Mouse (Mus musculus) C2C12 (cell line): ENCODE data around the gene Slc35a5. TPM values are rescaled to one million over a fixed set of nuclear protein-coding genes. Genes with fewer than 3 reads are reported as not detected.

Source experiments
- H3K27me3 ChIP-seq: one replicate; pipeline ENCODE4 v1.6.1; 2011; ENCODE audit not compliant: control insufficient read depth, insufficient read depth, insufficient read length
- H3K36me3 ChIP-seq: one replicate; pipeline ENCODE4 v1.6.1; 2011; ENCODE audit not compliant: control insufficient read depth, insufficient read depth
- H3K4me3 ChIP-seq: one replicate; pipeline ENCODE4 v1.5.1; 2011; ENCODE audit warnings: mild to moderate bottlenecking, control low read depth; ENCODE audit not compliant: poor library complexity, insufficient read depth, severe bottlenecking
- H3K79me2 ChIP-seq: one replicate; pipeline ENCODE4 v1.6.1; 2011; ENCODE audit not compliant: control insufficient read depth, insufficient read depth
- H3K79me3 ChIP-seq: one replicate; pipeline ENCODE4 v1.6.1; 2011; ENCODE audit warnings: low read depth, control low read depth
- H3ac ChIP-seq: one replicate; pipeline ENCODE3; 2011; ENCODE audit warnings: low read depth; ENCODE audit not compliant: control insufficient read depth, insufficient read length
- CEBPB ChIP-seq: IDR thresholded peaks from one replicate; pipeline ENCODE4 v1.6.1; 2011; ENCODE audit warnings: low read depth, mild to moderate bottlenecking, control low read depth, moderate library complexity
- CTCF ChIP-seq: IDR thresholded peaks from one replicate; pipeline ENCODE4 v1.5.1; 2011; ENCODE audit not compliant: control insufficient read depth, insufficient read depth, insufficient read length
- FOSL1 ChIP-seq: IDR thresholded peaks from one replicate; pipeline ENCODE4 v1.8.0; 2011; ENCODE audit warnings: mild to moderate bottlenecking, low read length; ENCODE audit not compliant: poor library complexity, insufficient read depth, severe bottlenecking
- MAX ChIP-seq: IDR thresholded peaks from one replicate; pipeline ENCODE4 v1.6.1; 2011; ENCODE audit warnings: mild to moderate bottlenecking, control low read depth
- MYOD1 ChIP-seq: IDR thresholded peaks from one replicate; pipeline ENCODE4 v1.6.1; 2011; ENCODE audit warnings: low read depth; ENCODE audit not compliant: control insufficient read depth, insufficient read length
- MYOG ChIP-seq: IDR thresholded peaks from one replicate; pipeline ENCODE4 v1.6.1; 2011; ENCODE audit not compliant: control insufficient read depth, insufficient read length; ENCODE audit errors: extremely low read depth
- USF1 ChIP-seq: IDR thresholded peaks from one replicate; pipeline ENCODE4 v1.6.1; 2011; ENCODE audit warnings: low read depth, mild to moderate bottlenecking, control low read depth, moderate library complexity
- polyA plus RNA-seq: library from polyadenylated mRNA; unstranded; fragments of >200 nt; fragmentation: generic; extraction: Trizol; gene quantifications from one replicate; pipeline ENCODE4 v1.2.1, GENCODE M21; 2012; ENCODE audit warnings: missing spikeins

The Slc35a5 gene
- polyA plus RNA-seq, 1 experiment, result 3.1 TPM

DNA sequence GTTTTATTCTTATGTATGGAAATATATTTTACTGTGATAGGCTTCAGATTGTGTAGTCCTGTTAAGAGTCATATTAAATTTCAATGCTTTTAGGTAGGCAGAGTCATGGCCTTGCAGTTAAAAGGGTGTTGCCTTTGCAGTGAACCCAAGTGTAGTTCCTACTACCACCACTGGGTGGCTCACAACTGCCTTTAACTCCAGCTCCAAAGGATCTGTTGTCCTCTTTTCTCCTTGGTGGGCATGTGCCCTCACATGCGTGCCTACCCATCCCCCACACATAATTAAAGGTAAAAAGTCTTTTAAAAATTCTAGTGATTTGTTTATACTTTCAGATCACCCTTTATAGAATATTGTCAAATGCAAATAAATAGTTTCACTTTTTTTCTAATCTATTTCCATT, 34.1 kb upstream of the Slc35a5 start:
- no peak for TF ChIP-seq MYOG
- TF ChIP-seq CTCF, result peak; percentile 45
- Histone ChIP-seq H3K36me3 (peaks cover 12% of the 10 kb centered on the region), H3ac (no peak overlapping the region), H3K4me3 (no peak overlapping the region), H3K79me3 (no peaks in the 10 kb centered on the region), H3K79me2 (no peaks in the 10 kb centered on the region), H3K27me3 (no peaks in the 10 kb centered on the region)

DNA sequence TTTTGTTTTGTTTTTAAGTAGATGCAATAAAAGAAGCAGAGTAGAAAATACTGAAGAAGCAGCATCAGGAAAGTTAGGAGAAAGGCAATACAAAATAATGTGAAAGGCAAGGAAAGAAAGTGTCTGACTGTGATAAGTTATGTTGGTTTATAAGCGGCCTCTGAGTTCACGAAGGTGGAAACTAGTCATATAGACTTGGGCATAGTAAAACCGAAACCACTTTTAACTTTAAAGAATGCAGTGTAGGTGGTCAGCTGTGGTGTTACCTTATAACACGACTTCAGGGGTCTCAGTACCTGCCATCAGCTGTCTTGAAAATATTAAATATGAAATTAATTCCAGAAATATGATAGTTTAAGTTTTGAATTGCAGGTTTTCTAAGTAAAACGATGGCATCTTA, 23.3 kb upstream of the Slc35a5 start:
- no peak overlapping the region for H3ac ChIP-seq
- no peaks in the 10 kb centered on the region for H3K79me3 ChIP-seq
- TF ChIP-seq FOSL1 (no peak), USF1 (no peak), CEBPB (no peak), MYOG (no peak), CTCF (no peak), MYOD1 (no peak), MAX (no peak)
- no peaks in the 10 kb centered on the region for H3K79me2 ChIP-seq
- H3K27me3 ChIP-seq, result no peaks in the 10 kb centered on the region
- H3K36me3 ChIP-seq, result peaks cover 47% of the 10 kb centered on the region
- no peak overlapping the region for H3K4me3 ChIP-seq

DNA sequence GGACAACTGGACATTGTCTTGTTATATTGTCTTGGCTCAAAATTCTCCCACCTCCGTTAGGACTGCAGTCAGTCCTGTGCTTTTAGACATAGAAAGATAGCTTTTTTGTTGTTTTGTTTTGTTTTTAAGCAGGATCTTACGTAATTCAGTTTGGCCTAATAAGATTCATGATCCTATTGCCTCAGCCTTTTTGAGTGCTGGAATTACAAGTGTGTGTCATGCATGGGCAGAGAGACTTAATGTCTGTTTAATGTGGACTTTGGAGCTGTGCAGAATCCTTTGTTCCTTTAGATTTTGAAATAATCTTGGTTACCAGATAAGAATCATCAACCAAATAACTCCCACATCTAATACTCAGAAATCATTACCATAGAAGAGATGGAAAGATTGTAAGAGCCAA, 20.0 kb upstream of the Slc35a5 start:
- no peak for TF ChIP-seq MYOG
- no peak for TF ChIP-seq MYOD1
- no peak for TF ChIP-seq MAX
- TF ChIP-seq CEBPB, result no peak
- TF ChIP-seq CTCF, result no peak
- no peak for TF ChIP-seq FOSL1
- TF ChIP-seq USF1, result no peak
- Histone ChIP-seq H3K79me2 (no peaks in the 10 kb centered on the region), H3K36me3 (peaks cover 55% of the 10 kb centered on the region), H3K27me3 (no peaks in the 10 kb centered on the region), H3K4me3 (no peak overlapping the region), H3ac (no peak overlapping the region), H3K79me3 (no peaks in the 10 kb centered on the region)

DNA sequence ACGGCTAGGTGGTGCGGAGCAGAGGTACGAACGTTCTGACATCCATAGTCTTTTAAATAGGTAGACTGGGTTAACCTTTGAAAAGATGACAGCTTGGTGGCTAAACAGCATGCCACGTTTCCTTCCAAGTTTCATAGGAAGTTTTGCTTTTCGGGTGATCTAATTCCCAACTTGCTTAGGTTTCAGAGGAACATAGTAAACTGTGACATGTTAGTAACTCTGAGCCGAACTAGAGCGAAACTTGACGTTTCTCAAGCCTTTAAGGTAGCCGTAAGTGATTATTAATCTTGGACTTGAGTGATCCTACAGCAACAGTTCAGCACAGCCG, 847 bp upstream of the Slc35a5 start:
- peaks cover 43% of the 10 kb centered on the region for H3K79me2 ChIP-seq
- peak overlapping the region; percentile 96 for H3K4me3 ChIP-seq
- peaks cover 26% of the 10 kb centered on the region for H3K36me3 ChIP-seq
- TF ChIP-seq CTCF (no peak), FOSL1 (no peak), MYOD1 (no peak), USF1 (no peak), CEBPB (no peak), MAX (no peak), MYOG (no peak)
- peaks cover 20% of the 10 kb centered on the region for H3K79me3 ChIP-seq
- H3ac ChIP-seq, result peak overlapping the region; percentile 93
- no peaks in the 10 kb centered on the region for H3K27me3 ChIP-seq

DNA sequence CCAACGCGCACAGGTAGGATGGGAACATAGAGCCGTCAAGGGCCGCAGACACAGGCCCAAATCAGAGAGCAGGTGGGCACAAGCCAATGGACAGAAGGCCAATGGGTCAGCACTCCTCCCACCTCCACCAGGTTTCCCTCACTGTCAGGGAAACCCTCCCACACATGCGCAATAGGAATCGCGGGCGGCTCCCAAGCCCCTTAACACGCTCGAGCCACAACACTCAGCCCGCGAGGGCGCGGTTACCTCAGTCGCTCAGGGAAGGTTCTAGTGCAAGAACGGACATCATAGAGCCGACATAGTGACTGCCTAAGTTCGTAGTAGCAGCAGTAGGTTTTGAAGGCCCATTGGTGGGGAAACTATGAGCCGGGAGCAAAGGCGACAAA, 377 bp downstream of the Slc35a5 start:
- Histone ChIP-seq H3K79me3 (peaks cover 20% of the 10 kb centered on the region), H3K27me3 (no peaks in the 10 kb centered on the region), H3K4me3 (peak overlapping the region; percentile 96), H3K36me3 (peaks cover 18% of the 10 kb centered on the region), H3ac (peak overlapping the region; percentile 71), H3K79me2 (peaks cover 43% of the 10 kb centered on the region)
- TF ChIP-seq MAX, result no peak
- no peak for TF ChIP-seq MYOD1
- TF ChIP-seq CEBPB, result no peak

DNA sequence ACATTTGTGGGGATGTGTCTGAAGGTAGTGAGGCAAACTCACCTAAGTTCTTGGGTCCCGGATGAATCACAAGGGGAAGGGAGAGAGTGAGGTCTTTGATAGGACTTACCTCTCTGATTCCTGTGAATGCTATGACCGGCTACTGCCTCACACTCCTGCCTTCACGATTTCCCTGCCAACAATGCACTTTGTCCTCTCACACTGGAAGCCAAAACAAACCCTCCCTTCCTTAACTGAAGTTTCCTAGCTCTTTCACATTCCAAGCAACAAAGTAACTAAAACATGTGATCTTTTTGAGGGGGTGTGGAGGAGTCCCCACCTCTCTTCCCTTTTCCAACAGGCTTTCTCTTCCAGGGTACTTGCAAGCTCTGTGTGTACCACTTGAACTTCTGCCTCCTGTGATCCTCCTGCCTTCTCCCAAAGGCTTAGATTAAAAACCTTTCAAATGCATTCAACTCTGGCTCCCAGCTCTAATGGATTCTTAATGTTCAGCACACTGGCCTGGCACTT, 3.7 kb downstream of the Slc35a5 start:
- no peak overlapping the region for H3K4me3 ChIP-seq
- peaks cover 10% of the 10 kb centered on the region for H3K79me3 ChIP-seq
- TF ChIP-seq MYOD1 (no peak), FOSL1 (no peak), USF1 (no peak), CTCF (no peak), MAX (no peak), CEBPB (no peak), MYOG (no peak)
- H3K79me2 ChIP-seq, result peaks cover 19% of the 10 kb centered on the region
- no peaks in the 10 kb centered on the region for H3K27me3 ChIP-seq
- peaks cover 10% of the 10 kb centered on the region for H3K36me3 ChIP-seq
- no peak overlapping the region for H3ac ChIP-seq
